Mouse (Mus musculus) heart, postnatal 10 days (tissue): ENCODE data around the gene Pptc7. TPM values are rescaled to one million over a fixed set of nuclear protein-coding genes. Genes with fewer than 3 reads are reported as not detected.

Experiments
- DNase-seq, 2 experiments: peaks; one replicate each; pipeline ENCODE4 v3.0.0; 2021
- intact Hi-C: fragments of 180-260 bp; cut with DNase I; formaldehyde crosslinking; loops from one replicate; pipeline ENCODE4 v1.15.1; 2025
- total RNA-seq, 2 experiments: library from RNA; stranded (reverse); gene quantifications; 2 replicates each; pipeline ENCODE4 v1.2.3; 2021

The Pptc7 gene
- total RNA-seq, 2 experiments from 2014 or later: 63.4 to 83.1 TPM

DNA sequence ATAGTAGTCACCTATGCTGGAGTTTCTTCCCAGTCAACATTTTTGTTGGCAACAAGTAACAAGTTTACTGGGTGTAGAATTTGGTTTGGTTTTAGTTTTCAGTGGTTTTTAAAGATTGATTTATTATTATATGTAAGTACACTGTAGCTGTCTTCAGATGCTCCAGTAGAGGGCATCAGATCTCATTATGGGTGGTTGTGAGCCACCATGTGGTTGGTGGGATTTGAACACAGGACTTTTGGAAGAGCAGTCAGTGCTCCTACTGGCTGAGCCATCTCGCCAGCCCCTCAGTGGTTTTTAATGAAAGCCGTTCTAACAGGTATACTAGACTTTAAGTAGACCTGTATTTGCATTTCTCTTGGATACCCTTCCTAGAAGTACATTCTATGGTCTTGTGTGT, 18.2 kb upstream of the Pptc7 start:
- no peak for DNase-seq
- intact Hi-C loops: loop anchor here (5.0 to 10.0 kb wide), 2 partner anchors 126 to 379 kb away; partner anchors contain the start of genes Arpc3 and P2rx7

DNA sequence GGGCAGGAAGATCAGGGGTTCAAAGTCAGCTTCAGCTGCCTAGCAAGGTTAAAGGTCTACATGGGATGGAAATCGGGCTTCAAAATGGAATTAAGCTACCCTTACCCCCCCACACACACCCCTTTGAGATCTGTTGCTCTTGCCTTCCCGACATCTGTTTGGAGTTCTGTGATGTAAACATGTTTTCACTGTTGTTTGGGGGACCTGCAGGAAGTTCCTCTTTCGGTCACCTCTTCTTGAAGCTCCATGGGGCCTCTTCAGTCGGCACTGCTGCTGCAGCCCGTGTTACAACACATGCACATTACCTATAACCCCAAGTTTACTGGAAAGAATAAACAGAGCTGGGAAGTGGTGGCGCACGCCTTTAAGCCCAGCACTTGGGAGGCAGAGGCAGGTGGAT, 17.0 kb upstream of the Pptc7 start:
- intact Hi-C loops: loop anchor here (5.0 to 10.0 kb wide), 2 partner anchors 125 to 378 kb away; partner anchors contain the start of genes Arpc3 and P2rx7
- DNase-seq: no peak

DNA sequence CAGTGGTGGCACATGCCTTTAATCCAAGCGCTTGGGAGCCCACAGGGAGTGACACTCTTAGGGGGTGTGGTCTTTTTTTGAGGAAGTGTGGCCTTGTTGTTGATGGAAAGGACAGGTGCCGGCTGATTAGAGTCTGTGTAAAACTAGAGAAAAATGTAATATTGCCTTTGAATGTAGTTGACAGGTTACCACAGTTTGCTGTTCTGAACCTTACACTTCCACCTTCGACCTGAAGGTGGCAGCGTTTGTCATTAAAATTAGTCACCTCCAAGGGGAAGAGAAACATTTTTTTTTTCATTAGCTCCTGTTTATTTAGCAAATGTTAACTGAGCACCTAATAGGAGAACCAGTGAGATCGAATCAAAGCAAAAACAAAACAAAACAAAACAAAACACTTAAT, 16.3 kb upstream of the Pptc7 start:
- peak; percentile 81 to 88 for DNase-seq
- intact Hi-C loops: loop anchor here (1.0 to 10.0 kb wide), 4 partner anchors 49 to 377 kb away; partner anchors contain the start of genes Arpc3 and P2rx7

DNA sequence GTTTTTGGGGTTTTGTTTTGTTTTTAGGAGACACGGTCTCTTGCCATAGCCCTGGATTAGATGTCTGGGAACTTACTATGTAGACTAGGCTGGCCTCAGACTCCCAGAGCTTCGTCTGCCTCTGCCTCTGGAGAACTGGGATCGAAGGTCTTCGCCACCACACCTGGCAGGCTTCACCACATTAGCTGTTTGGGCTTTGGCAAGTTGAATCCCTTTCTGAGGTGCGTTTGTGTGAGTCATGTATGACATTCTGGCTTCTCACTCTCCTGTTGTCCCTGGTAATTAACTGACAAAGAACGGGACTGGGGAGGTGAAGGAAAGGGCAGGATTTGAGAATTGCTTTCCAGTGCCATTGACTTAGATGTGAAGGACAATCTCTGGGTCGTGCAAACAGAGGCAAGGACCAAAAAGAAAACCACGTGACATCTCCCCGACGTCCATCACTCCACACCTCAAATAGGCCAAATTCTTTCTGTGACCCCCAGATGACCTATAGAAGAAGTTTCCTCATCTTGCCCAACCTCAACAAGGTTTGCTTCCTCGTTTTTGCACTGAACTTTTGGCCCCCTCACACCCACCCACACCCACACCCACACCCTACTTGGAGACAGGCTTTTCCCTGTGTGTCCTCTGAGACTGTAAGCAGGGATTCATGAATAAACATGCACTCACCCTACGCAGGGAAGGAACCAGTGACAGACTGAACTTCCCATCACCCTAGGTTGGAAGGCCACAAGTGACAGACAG, 15.1 kb upstream of the Pptc7 start:
- intact Hi-C loops: loop anchor here (1.0 to 10.0 kb wide), 4 partner anchors 48 to 376 kb away; partner anchors contain the start of genes Arpc3 and P2rx7
- DNase-seq: no peak

DNA sequence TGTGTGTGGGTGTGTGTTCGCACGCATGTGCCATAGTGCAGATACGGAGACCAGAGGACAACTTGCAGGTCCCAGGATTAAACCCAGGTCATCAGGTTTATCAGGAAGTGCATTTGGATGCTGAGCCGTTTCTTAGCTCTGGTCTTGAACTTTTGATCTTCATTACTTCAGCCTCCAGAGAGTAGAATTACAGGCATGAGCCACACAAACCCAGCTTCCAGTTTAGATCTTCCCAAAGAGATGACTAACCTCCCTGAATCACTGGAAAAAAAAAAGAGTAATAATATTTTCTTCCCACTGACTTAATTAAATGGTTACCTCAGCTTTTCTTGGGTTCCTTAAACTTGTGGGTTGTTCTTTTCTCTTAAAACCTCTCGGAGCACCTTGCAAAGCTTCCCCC, 11.3 kb upstream of the Pptc7 start:
- DNase-seq: no peak
- intact Hi-C loops: no loop called here

DNA sequence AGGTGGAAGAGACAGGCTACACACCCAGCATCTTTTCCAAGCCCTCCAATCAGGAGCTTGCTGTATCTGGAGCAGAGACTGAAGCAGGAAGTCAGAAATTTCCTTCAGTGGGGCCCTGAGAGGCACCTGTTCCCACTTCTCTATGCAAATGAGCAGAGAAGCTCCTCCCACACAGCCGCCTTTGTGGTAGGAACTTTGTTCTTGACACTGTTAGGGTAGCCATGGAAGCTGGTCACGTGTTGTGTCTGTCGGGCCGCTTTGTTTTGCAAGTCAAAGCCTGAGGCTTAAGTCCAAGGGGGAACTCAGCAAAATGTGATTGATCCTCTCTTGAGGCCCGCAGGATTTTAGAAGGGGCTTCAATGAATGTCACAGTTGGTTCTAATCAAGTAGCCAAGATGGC, 9.4 kb upstream of the Pptc7 start:
- DNase-seq: peak in 1 of 2 experiments; percentile 24
- intact Hi-C loops: no loop called here

DNA sequence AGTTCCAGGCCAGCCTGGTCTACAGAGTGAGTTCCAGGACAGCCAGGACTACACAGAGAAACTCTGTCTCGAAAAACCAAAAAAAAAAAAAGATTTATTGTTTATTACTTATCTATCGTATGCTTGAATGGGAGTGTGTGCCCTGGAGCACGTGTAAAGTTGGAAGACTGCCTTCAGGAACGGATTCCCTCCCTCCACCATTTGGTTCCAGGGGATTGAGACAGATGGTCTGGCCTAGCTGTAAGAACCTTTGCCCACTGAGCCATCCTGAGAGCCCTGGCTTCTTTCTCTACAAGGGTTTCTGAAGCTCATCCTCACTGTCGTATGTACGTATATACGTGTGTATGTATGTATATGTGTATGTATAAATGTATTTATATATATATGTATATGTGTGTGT, 5.2 kb upstream of the Pptc7 start:
- DNase-seq: no peak
- intact Hi-C loops: no loop called here

DNA sequence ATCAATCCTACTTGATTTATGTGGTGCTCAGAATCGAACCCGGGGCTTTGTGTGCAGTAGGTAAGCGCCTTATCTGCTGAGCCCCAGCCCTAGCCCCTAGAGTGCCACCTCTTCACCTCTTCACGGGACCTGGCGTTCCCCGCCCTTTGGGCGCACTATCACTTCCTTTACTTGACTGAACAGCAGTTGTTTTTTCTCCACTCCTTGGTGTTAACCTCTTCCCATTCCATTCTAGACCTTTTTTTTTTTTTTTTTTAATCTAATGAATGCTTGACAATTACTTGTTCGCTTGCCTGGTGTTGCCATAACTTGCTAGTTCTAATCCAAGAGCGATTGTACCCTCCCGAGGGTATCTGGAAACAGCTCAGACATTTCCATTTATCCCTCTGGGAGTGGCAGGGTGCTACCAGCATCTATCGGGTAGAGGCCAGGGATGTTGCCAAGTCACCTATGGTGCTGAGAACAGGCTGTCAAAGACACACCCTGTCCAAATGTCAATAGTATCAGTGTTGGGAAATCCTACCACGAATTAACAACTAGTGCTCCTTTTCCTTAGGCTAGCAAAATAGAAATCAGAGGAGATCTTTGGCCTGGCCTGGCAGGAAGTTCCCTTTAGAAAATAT, 4.3 kb upstream of the Pptc7 start:
- intact Hi-C loops: no loop called here
- no peak for DNase-seq

DNA sequence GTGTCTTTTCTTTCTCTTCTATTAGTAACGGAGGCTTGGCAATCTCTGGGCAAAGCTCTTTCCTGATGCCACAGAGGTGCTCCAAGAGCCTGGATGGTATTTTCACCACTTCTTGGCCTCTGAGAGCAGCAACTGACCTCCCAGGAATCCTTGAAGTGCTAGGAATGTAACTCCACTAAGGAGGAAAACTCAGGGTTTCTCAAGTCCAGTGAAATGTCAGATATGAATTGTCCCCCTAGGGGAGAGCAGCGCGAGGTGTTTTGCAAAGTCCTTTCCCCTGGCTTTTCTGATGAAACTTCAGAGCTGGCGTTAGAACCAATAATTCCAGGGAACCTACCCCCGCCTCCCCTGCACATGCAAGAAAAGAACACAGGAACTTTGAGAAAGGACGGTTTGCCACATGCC, 3.7 kb upstream of the Pptc7 start:
- intact Hi-C loops: no loop called here

DNA sequence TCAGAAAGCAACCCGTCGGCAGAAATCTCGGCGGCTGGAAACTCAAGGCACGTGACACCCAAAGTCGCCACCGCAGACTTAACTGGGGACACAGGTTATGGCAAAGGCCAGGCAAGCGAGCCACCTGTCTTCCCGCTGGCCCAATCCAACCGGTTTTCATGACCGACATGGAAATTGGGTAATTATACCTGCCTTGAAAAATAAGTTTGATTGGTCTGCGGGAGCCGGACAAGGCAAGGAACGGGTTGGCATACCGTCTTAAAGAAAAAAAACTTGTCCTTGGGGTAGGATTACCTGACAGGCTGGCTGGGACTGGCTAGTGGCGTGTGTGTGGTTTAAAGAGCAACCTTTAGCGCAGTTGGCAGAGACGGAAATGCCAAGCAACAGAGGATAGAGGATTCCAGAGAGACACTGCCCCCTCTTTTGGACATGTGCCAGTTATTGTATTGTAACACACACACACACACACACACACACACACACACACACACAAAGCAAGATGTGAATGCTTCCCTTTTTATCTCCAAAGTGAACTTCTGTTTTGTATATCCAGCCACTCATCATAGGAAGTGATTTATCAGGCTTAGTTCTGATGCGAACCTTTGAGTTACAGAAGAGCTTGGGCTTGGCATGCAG, 3.2 kb upstream of the Pptc7 start:
- peak in 1 of 2 experiments; percentile 61 for DNase-seq
- intact Hi-C loops: no loop called here

More for the DNA sequence above, 3.7 kb upstream of the Pptc7 start:
- DNase-seq: peak in 1 of 2 experiments; percentile 32

DNA sequence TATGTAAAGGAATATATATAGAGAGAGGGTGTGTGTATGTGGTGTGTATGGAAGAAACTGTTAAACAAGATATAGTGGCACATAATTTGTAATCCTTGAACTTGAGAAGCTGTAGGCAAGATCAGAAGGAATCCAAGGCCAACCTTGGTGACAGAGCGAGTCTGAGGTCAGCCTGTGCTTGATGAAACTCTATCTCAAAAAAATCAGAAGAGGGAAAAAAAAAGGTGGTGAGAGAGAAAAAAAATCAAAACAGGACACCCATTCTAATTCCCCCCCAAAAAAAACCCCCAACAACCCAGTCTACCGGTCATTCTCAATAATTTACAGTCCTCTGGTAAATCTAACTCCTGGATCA, 360 bp upstream of the Pptc7 start:
- no peak for DNase-seq
- intact Hi-C loops: loop anchor here (2.0 kb wide), 1 partner anchor 31 kb away; no protein-coding TSS in a partner anchor

DNA sequence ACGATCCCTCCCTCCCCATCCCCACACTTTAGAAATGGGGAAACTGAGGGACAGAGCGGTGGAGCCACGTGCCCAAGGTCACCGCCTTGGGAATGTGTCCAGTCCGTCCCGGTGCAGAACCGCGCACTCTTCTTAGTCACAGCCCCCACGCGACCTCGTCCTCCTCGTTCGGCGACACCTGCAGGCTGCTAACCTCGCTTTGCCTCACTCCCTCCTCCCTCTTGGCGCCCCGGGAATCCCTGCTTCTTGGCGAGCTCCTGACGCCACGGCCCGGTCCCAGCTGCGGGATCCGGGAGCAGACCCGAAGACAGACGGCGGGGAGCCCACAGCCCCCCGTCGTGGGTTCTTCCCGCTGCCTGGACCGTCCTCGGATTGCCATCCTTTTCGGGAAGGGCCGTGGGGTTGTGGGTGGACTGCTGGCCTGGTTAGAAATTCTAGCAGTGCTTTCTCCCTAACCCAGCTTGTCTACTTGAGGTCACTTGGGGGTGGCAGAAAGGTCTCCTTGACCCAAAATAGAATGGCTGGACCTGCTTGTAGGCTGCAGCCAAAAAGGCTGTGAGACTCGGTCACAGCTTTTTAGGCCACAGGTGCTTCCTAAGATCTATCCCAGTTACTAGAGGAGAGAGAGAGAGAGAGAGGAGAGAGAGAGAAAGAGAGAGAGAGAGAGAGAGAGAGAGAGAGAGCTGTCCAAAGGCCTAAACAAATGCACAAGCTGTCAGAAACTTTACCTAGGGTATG, 1.0 kb downstream of the Pptc7 start:
- intact Hi-C loops: loop anchor here (2.0 to 5.0 kb wide), 2 partner anchors 30 to 107 kb away; partner anchors contain the start of gene Arpc3
- DNase-seq: peak; percentile 67 to 74

DNA sequence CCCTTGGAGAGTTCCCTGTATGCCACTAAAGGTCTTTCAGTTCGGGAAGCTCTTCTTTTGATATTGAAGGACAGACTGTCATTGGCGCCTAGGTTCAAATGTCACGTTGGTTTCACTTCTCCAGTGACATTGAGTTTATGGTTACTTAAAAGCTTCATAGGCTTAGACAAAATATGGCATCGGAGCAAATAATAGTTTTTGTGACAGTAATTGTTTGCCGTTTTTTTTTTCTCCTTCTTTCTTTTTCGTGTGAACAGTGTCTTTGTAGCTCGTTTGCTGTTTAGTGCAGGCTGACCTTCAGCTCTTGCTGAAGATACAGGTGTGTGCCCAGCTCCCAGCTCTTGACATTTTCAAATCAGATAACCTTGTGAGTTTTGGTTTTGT, 1.6 kb downstream of the Pptc7 start:
- intact Hi-C loops: loop anchor here (2.0 to 5.0 kb wide), 2 partner anchors 29 to 107 kb away; partner anchors contain the start of gene Arpc3
- DNase-seq: no peak

DNA sequence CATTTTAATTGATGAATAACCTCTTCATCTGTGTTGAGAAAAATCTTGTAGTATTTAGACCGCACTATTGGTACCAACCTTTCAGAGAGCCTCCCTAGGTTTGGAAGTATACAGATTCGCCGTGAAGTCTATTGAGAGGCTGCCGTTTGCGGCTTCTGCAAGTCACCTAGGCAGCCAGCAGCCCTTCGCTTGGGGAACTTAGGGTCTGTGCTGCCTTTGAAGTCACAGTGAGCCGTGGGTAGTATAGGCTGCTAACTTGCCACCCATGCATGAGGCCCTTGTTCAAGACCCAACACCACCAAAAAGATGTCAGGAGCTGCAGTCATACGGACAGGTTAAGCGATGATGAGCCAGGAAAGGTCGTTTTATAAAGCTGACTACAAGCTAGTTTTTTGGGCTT, 2.0 kb downstream of the Pptc7 start:
- intact Hi-C loops: loop anchor here (5.0 kb wide), 1 partner anchor 106 kb away; the partner anchor contains the start of gene Arpc3
- DNase-seq: no peak

DNA sequence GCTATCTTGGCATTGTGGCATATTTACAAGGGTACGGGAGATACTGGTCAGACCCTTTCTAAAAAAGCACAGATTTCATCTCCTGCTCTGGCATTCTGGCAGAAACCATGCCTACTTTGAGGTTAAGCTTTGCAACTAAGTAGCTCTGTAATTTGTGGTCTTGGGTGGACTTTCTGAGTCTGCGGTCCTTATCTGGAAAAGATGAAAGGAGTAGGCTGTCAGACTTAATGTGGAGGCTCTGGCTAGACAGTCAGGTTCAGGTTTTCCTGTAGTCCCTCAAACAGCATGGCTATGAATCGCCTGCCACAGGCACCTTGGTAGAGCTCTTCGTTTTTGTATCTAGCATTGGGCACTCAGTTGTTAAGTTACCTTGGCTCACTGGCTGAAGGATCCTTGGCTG, 2.9 kb downstream of the Pptc7 start:
- intact Hi-C loops: loop anchor here (5.0 kb wide), 1 partner anchor 105 kb away; the partner anchor contains the start of gene Arpc3
- DNase-seq: no peak

DNA sequence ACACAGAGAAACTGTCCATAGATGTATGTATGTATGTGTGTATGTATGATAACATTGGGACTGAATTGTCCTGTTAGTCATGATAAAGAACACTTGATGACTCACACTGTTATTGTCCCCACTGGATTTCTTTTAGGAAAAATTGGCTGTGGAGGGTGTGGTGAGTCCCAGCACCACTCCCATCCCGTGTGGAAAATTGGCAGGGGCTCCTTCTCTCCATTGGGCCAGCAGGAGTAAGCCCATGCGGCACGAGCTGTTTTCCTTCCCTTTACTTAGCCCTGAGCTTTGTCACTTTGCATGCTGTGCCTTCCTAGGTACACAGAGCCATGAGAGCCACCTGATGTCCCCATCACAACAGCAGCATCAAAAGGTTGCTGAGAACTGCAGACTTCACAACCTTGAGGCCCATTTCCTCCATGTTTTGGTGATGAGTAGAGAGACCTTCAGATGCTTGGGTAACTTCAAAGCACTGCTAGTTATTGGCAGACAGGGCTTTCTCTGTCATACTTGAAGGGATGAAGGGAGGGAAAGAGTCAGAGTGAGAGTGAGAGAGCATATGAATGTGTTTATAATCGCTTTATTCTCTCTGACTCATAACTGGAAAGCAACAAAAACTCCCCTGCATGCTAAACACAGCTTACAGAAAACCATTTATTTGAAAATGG, 4.1 kb downstream of the Pptc7 start:
- DNase-seq: peak in 1 of 2 experiments; percentile 45

DNA sequence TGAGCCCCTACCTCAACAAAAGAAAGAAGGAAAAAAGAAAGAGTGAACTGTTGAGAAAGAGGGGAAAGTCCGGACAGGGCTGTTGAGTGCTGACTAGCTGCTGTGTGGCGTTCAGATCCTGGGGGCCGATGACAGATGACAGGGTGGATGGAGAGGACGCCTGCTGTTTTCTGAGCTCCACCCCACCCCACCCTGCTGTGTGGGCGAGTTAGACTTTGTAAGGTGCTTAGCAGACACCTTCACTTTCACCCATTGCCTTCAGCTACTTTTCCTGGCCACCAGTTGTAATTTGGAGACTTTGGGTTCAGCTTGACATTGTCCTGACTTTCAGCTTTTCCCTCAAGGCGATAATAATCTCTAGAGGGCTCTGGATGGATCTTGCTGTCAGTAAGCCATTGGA, 7.0 kb downstream of the Pptc7 start:
- intact Hi-C loops: no loop called here
- DNase-seq: no peak

More for the DNA sequence above, 4.1 kb downstream of the Pptc7 start:
- intact Hi-C loops: loop anchor here (5.0 kb wide), 1 partner anchor 104 kb away; the partner anchor contains the start of gene Arpc3

DNA sequence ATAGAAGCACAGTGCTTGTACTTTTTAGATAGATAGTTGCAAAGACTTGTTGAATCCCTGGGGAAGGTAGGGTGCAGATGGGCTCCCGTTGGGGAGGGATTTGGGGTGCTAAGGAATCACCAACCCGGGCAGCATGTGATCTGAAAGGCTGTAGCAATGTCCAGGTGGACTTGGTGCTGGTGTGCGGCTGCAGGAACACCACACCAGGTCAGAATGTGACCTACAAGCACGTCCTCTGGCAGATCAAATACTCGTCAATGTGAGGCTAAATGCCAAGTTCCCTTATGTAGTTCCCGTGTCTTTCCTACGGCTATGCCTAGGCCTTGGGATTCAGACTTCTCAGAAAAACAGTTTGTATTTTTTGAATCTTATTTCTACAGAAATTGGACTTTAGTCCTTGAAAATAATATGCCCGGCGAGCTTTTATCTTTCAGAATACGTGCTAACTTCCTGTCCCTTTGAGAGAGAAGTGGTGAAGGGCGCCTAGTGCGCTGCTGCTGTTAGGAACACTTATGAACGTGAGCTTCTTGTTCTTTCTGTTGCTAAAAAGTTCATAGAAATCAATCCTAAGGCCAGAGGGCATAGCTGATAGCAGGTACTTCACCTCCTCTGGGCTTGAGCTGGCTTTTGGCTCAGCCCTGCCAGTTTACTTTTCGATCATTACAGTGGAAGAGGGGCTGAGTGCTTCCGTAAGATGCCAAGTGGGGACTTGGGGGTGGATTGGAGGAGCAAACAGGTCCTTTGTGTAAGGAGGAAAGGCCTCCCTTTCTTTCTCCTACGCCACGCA, 7.6 kb downstream of the Pptc7 start:
- DNase-seq: no peak
- intact Hi-C loops: no loop called here

DNA sequence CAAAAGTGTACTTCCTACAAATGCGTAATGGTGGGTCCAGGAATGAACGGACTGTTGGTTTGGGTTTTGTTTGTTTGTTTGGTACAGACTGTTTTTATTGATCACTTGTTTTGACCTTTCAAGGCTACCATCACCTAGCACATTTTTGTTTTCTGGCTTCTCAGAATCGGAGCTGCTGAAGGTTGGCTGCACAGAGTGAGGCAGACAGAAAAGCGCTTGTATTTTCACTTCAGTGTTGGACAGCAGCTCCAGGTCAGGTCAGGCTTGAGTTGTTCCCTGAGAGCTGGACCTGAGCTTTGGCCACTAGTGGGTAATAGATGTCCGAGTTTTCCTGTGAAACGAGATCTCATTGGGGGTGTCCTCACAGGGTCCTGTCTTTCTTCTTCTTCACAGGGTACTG, 9.0 kb downstream of the Pptc7 start:
- intact Hi-C loops: no loop called here

More for the DNA sequence above, 9.0 kb downstream of the Pptc7 start:
- no peak for DNase-seq
